Mouse (Mus musculus) liver, adult 2 months (tissue): ENCODE data around the gene Plpp4. TPM values are rescaled to one million over a fixed set of nuclear protein-coding genes. Genes with fewer than 3 reads are reported as not detected.

Experiments
- DNase-seq: peaks from one replicate; pipeline ENCODE4 v3.0.0-alpha.2; 2011; ENCODE audit warnings: low read depth, low spot score; ENCODE audit errors: extremely low read depth
- H3K27ac ChIP-seq: fragments of 200-500 bp; replicated peaks from 2 replicates; pipeline ENCODE4 v1.5.1; 2012; ENCODE audit warnings: low read depth, mild to moderate bottlenecking, control low read depth, inconsistent platforms, low read length; ENCODE audit not compliant: insufficient read depth
- H3K27me3 ChIP-seq: fragments of 200-500 bp; 2 replicates; pipeline ENCODE4 v1.6.1; 2012; ENCODE audit warnings: mild to moderate bottlenecking, moderate library complexity, low read length, inconsistent platforms; ENCODE audit not compliant: control insufficient read depth, insufficient read depth
- H3K36me3 ChIP-seq: fragments of 200-500 bp; 2 replicates; pipeline ENCODE4 v1.6.1; 2012; ENCODE audit warnings: low read length, inconsistent platforms; ENCODE audit not compliant: control insufficient read depth, insufficient read depth
- H3K4me1 ChIP-seq: fragments of 200-500 bp; 2 replicates; pipeline ENCODE4 v1.6.1; 2011; ENCODE audit warnings: low read length; ENCODE audit not compliant: control insufficient read depth, insufficient read depth
- H3K4me3 ChIP-seq: fragments of 200-500 bp; 2 replicates; pipeline ENCODE4 v1.5.1; 2011; ENCODE audit warnings: low read depth, mild to moderate bottlenecking, control low read depth, low read length, moderate library complexity; ENCODE audit not compliant: insufficient read depth
- H3K79me2 ChIP-seq: fragments of 200-500 bp; 2 replicates; pipeline ENCODE4 v1.6.1; 2012; ENCODE audit warnings: inconsistent platforms, mild to moderate bottlenecking, low read length, moderate library complexity; ENCODE audit not compliant: control insufficient read depth, insufficient read depth
- H3K9ac ChIP-seq: fragments of 200-500 bp; 2 replicates; pipeline ENCODE4 v1.6.1; 2012; ENCODE audit warnings: low read depth, mild to moderate bottlenecking, control low read depth, inconsistent platforms, low read length
- CTCF ChIP-seq: fragments of 200-500 bp; IDR thresholded peaks from 2 replicates; pipeline ENCODE4 v1.5.1; 2011; ENCODE audit warnings: low read depth, low read length, control low read depth
- POLR2A ChIP-seq: fragments of 200-500 bp; IDR thresholded peaks from 2 replicates; pipeline ENCODE4 v1.6.1; 2011; ENCODE audit warnings: low read length, control low read depth; ENCODE audit not compliant: insufficient read depth; ENCODE audit errors: extremely low read depth
- WGBS: fragments of 180-500 bp; shearing (Covaris S2); methylation state at CpG from one replicate; pipeline ENCODE4 v1.1.7; 2018; 5-methylcytosine and 5-hydroxymethylcytosine counted together
- polyA plus RNA-seq: library from polyadenylated mRNA; depleted of rRNA; stranded (reverse); fragments of >200 nt; gene quantifications from 2 replicates; pipeline ENCODE4 v1.2.3, GENCODE M21; 2012
- total RNA-seq: library from RNA; depleted of rRNA; stranded (reverse); fragments of >200 nt; gene quantifications from 2 replicates; pipeline ENCODE4 v1.2.3, GENCODE M21; 2014

The Plpp4 gene
- total and polyA plus RNA-seq, 2 experiments = not detected

- Histone ChIP-seq H3K36me3 (no peaks in the 10 kb centered on the region), H3K27ac (no peak overlapping the region), H3K4me1 (no peaks in the 10 kb centered on the region), H3K27me3 (peaks cover 6% of the 10 kb centered on the region; the same call in 1 of the 2 replicates), H3K4me3 (no peak overlapping the region), H3K9ac (no peak overlapping the region), H3K79me2 (no peaks in the 10 kb centered on the region)
- DNase-seq = no peak
- TF ChIP-seq CTCF = no peak
- TF ChIP-seq POLR2A = no peak
- WGBS = 18% methylated on average over 13 of the region's 13 CpGs
These were observed 665 bp downstream of the Plpp4 start for GRCm38 (mm10) chr7:129257374-129258018.

GRCm38 (mm10) chr7:129258331-129258730 lies 1.5 kb downstream of the Plpp4 start:
- no peaks in the 10 kb centered on the region for H3K79me2 ChIP-seq

GRCm38 (mm10) chr7:129259195-129259594 lies 2.4 kb downstream of the Plpp4 start:
- no peaks in the 10 kb centered on the region for H3K79me2 ChIP-seq
- no peaks in the 10 kb centered on the region for H3K36me3 ChIP-seq
- H3K27me3 ChIP-seq = peaks cover 6% of the 10 kb centered on the region; the same call in 1 of the 2 replicates
- no peak for DNase-seq
- H3K27ac ChIP-seq = no peak overlapping the region
- H3K4me3 ChIP-seq = no peak overlapping the region
- 70% methylated on average over 6 of the region's 6 CpGs for WGBS
- no peaks in the 10 kb centered on the region for H3K4me1 ChIP-seq
- TF ChIP-seq POLR2A (no peak), CTCF (no peak)
- H3K9ac ChIP-seq = no peak overlapping the region

More at GRCm38 (mm10) chr7:129258331-129258730, 1.5 kb downstream of the Plpp4 start:
- Histone ChIP-seq H3K27ac (no peak overlapping the region), H3K9ac (no peak overlapping the region), H3K4me1 (no peaks in the 10 kb centered on the region), H3K4me3 (no peak overlapping the region), H3K36me3 (no peaks in the 10 kb centered on the region), H3K27me3 (peaks cover 6% of the 10 kb centered on the region; the same call in 1 of the 2 replicates)
- 83% methylated on average over 7 of the region's 7 CpGs for WGBS
- TF ChIP-seq CTCF (no peak), POLR2A (no peak)
- no peak for DNase-seq

GRCm38 (mm10) chr7:129273867-129274266 lies 17.0 kb downstream of the Plpp4 start:
- no peaks in the 10 kb centered on the region for H3K36me3 ChIP-seq
- 96% methylated on average over 4 of the region's 4 CpGs for WGBS
- H3K4me1 ChIP-seq = no peaks in the 10 kb centered on the region
- H3K27ac ChIP-seq = no peak overlapping the region
- H3K9ac ChIP-seq = no peak overlapping the region
- no peaks in the 10 kb centered on the region for H3K79me2 ChIP-seq
- no peak overlapping the region for H3K4me3 ChIP-seq
- TF ChIP-seq POLR2A = no peak
- TF ChIP-seq CTCF = no peak
- no peaks in the 10 kb centered on the region for H3K27me3 ChIP-seq
- no peak for DNase-seq

- WGBS = 81% methylated on average over 5 of the region's 5 CpGs
- no peaks in the 10 kb centered on the region for H3K36me3 ChIP-seq
- DNase-seq = no peak
- TF ChIP-seq POLR2A (no peak), CTCF (no peak)
- no peaks in the 10 kb centered on the region for H3K79me2 ChIP-seq
- no peak overlapping the region for H3K9ac ChIP-seq
- no peak overlapping the region for H3K27ac ChIP-seq
- H3K4me1 ChIP-seq = no peaks in the 10 kb centered on the region
- H3K27me3 ChIP-seq = no peaks in the 10 kb centered on the region
- no peak overlapping the region for H3K4me3 ChIP-seq
These were observed 17.9 kb downstream of the Plpp4 start for GRCm38 (mm10) chr7:129274726-129275125.

GRCm38 (mm10) chr7:129277751-129278150 lies 20.9 kb downstream of the Plpp4 start:
- H3K9ac ChIP-seq = no peak overlapping the region
- H3K79me2 ChIP-seq = no peaks in the 10 kb centered on the region
- H3K36me3 ChIP-seq = no peaks in the 10 kb centered on the region
- WGBS = 81% methylated on average over 5 of the region's 5 CpGs
- DNase-seq = no peak
- no peak for TF ChIP-seq POLR2A
- TF ChIP-seq CTCF = no peak
- H3K27me3 ChIP-seq = no peaks in the 10 kb centered on the region
- H3K4me3 ChIP-seq = no peak overlapping the region
- no peak overlapping the region for H3K27ac ChIP-seq
- H3K4me1 ChIP-seq = no peaks in the 10 kb centered on the region
